Mouse (Mus musculus): ENCODE measurements around the gene Klhdc9.

GRCm38 (mm10) chr1:171319748-171320147, 40.9 kb downstream of the Klhdc9 start:
- TF ChIP-seq CTCF (IDR thresholded peaks at IDR 0.05; ENCODE audit: extremely low read depth, insufficient read depth, low read length) (no peak), POLR2A (IDR thresholded peaks at IDR 0.05; ENCODE audit: extremely low read depth, insufficient read depth, low read length) (no peak)
